Mouse (Mus musculus) liver, adult 2 months (tissue): ENCODE results near the gene Kcnj6. TPM values are rescaled to one million over a fixed set of nuclear protein-coding genes. Genes with fewer than 3 reads are reported as not detected.
A peak's percentile ranks its signal among the peaks of the same experiment; 100 is the strongest.
"Not testable (repeated sequence)": the region's sequence is repeated elsewhere in the genome, so short reads cannot be mapped to it uniquely, and the experiment has no call there.

Source experiments
- DNase-seq: peaks from one replicate; pipeline ENCODE4 v3.0.0-alpha.2; 2011; ENCODE audit warnings: low read depth, low spot score; ENCODE audit errors: extremely low read depth
- H3K27ac ChIP-seq: fragments of 200-500 bp; replicated peaks from 2 replicates; pipeline ENCODE4 v1.5.1; 2012; ENCODE audit warnings: low read depth, mild to moderate bottlenecking, control low read depth, inconsistent platforms, low read length; ENCODE audit not compliant: insufficient read depth
- H3K27me3 ChIP-seq: fragments of 200-500 bp; 2 replicates; pipeline ENCODE4 v1.6.1; 2012; ENCODE audit warnings: mild to moderate bottlenecking, moderate library complexity, low read length, inconsistent platforms; ENCODE audit not compliant: control insufficient read depth, insufficient read depth
- H3K36me3 ChIP-seq: fragments of 200-500 bp; 2 replicates; pipeline ENCODE4 v1.6.1; 2012; ENCODE audit warnings: low read length, inconsistent platforms; ENCODE audit not compliant: control insufficient read depth, insufficient read depth
- H3K4me1 ChIP-seq: fragments of 200-500 bp; 2 replicates; pipeline ENCODE4 v1.6.1; 2011; ENCODE audit warnings: low read length; ENCODE audit not compliant: control insufficient read depth, insufficient read depth
- H3K4me3 ChIP-seq: fragments of 200-500 bp; 2 replicates; pipeline ENCODE4 v1.5.1; 2011; ENCODE audit warnings: low read depth, mild to moderate bottlenecking, control low read depth, low read length, moderate library complexity; ENCODE audit not compliant: insufficient read depth
- H3K79me2 ChIP-seq: fragments of 200-500 bp; 2 replicates; pipeline ENCODE4 v1.6.1; 2012; ENCODE audit warnings: inconsistent platforms, mild to moderate bottlenecking, low read length, moderate library complexity; ENCODE audit not compliant: control insufficient read depth, insufficient read depth
- H3K9ac ChIP-seq: fragments of 200-500 bp; 2 replicates; pipeline ENCODE4 v1.6.1; 2012; ENCODE audit warnings: low read depth, mild to moderate bottlenecking, control low read depth, inconsistent platforms, low read length
- CTCF ChIP-seq: fragments of 200-500 bp; IDR thresholded peaks from 2 replicates; pipeline ENCODE4 v1.5.1; 2011; ENCODE audit warnings: low read depth, low read length, control low read depth
- POLR2A ChIP-seq: fragments of 200-500 bp; IDR thresholded peaks from 2 replicates; pipeline ENCODE4 v1.6.1; 2011; ENCODE audit warnings: low read length, control low read depth; ENCODE audit not compliant: insufficient read depth; ENCODE audit errors: extremely low read depth
- WGBS: fragments of 180-500 bp; shearing (Covaris S2); methylation state at CpG from one replicate; pipeline ENCODE4 v1.1.7; 2018; 5-methylcytosine and 5-hydroxymethylcytosine counted together
- polyA plus RNA-seq: library from polyadenylated mRNA; depleted of rRNA; stranded (reverse); fragments of >200 nt; gene quantifications from 2 replicates; pipeline ENCODE4 v1.2.3, GENCODE M21; 2012
- total RNA-seq: library from RNA; depleted of rRNA; stranded (reverse); fragments of >200 nt; gene quantifications from 2 replicates; pipeline ENCODE4 v1.2.3, GENCODE M21; 2014

Kcnj6 gene
- total and polyA plus RNA-seq, 2 experiments: not detected

DNA sequence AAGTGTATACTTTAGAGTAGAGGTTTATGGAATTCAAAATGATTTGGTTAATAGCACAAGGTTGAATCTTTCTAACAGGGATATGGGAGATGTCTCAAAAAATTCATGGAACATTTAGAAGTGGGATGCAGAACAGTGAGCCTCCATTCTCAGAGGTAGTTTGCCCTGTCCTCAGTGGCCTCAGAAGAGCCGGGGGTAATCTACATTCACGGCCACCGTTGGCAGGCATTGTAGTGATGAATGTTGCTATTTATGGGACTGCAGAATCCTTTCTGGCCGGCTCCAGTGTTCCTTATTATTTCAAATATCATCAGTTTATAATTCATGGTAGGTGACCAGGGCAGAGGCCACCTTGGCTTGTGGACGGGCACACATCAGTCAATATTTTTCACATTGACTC is 174.9 kb downstream of the Kcnj6 start:
- no peak overlapping the region for H3K27ac ChIP-seq
- no peak for DNase-seq
- no peaks in the 10 kb centered on the region for H3K36me3 ChIP-seq
- WGBS: 80% methylated on average over 5 of the region's 5 CpGs
- H3K4me1 ChIP-seq: no peaks in the 10 kb centered on the region
- H3K79me2 ChIP-seq: no peaks in the 10 kb centered on the region
- H3K27me3 ChIP-seq: no peaks in the 10 kb centered on the region
- TF ChIP-seq POLR2A: no peak
- H3K4me3 ChIP-seq: no peak overlapping the region
- H3K9ac ChIP-seq: no peak overlapping the region

DNA sequence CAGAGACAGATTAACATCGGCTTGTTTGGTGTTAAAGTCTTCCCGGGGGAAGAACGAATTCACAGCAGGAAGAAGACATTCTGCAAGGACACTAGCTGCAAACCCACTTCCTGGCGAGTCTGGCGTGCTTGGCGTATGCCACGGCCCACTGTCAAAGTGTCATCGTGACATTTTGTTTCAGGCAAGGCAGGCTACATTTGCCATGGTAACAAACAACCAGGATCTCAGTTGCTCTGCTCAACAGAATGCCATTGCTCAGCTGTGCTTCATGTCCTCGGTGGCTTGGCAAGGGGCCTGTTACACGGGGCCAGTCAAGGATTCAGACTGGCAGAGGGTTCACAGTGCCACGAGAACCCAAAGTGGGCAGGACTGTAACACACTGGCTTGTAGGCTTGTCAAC is 175.9 kb downstream of the Kcnj6 start:
- Histone ChIP-seq H3K27ac (no peak overlapping the region), H3K4me1 (no peaks in the 10 kb centered on the region), H3K36me3 (no peaks in the 10 kb centered on the region), H3K4me3 (no peak overlapping the region), H3K27me3 (no peaks in the 10 kb centered on the region), H3K79me2 (no peaks in the 10 kb centered on the region), H3K9ac (no peak overlapping the region)
- WGBS: 75% methylated on average over 11 of the region's 11 CpGs
- TF ChIP-seq CTCF (no peak), POLR2A (no peak)
- no peak for DNase-seq

- Histone ChIP-seq H3K4me3 (no peak overlapping the region), H3K9ac (no peak overlapping the region), H3K27ac (no peak overlapping the region), H3K27me3 (0 out of 2 replicates have a peak, but pooled peaks cover 2% of the 10 kb centered on the region), H3K4me1 (no peaks in the 10 kb centered on the region), H3K79me2 (no peaks in the 10 kb centered on the region), H3K36me3 (no peaks in the 10 kb centered on the region)
- DNase-seq: peak; percentile 6
- TF ChIP-seq CTCF (peak; percentile 40), POLR2A (no peak)
- WGBS: 30% methylated on average over 6 of the region's 6 CpGs
Measured at GRCm38 (mm10) chr16:94816391-94816790, 181.1 kb downstream of the Kcnj6 start.

DNA sequence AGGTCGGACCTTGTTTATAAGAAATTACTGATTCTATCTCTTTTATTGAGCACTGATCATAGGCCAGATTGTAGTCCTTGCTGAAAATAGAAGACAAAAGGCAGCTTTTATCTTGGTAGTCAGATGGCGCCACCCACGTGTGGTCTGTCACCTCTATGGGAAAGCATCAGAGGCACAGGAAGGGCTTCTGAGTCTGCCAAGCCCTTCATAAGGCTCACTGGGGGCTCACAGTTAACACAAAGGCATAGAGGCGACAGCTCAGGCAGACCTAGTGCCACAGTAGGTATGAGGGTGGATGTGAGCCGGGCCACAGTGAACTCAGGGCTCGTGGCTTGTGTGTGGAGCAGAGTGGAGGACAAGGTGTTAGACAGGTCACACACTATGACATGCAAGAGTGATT is 181.6 kb downstream of the Kcnj6 start:
- DNase-seq: no peak
- Histone ChIP-seq H3K79me2 (no peaks in the 10 kb centered on the region), H3K9ac (no peak overlapping the region), H3K4me3 (no peak overlapping the region), H3K27ac (no peak overlapping the region), H3K27me3 (0 out of 2 replicates have a peak, but pooled peaks cover 2% of the 10 kb centered on the region), H3K36me3 (no peaks in the 10 kb centered on the region), H3K4me1 (no peaks in the 10 kb centered on the region)
- 77% methylated on average over 6 of the region's 6 CpGs for WGBS
- TF ChIP-seq POLR2A: no peak

DNA sequence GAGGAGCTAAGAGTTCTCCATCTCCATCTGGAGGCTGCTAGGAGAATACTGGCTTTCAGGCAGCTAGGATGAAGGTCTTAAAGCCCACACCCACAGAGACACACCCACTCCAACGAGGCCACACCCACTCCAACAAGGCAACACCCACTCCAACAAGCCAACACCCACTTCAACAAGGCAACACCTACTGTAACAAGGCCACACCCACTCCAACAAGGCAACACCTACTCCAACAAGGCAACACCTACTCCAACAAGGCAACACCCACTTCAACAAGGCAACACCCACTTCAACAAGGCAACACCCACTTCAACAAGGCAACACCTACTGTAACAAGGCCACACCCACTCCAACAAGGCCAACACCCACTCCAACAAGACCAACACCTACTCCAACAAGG is 188.2 kb downstream of the Kcnj6 start:
- not testable (repeated sequence) for H3K27me3 ChIP-seq, H3K4me1 ChIP-seq, H3K79me2 ChIP-seq, H3K9ac ChIP-seq, H3K27ac ChIP-seq, H3K4me3 ChIP-seq, H3K36me3 ChIP-seq, DNase-seq
- 5% methylated on average over 1 of the region's 1 CpGs for WGBS

GRCm38 (mm10) chr16:94798241-94798640 is 199.3 kb downstream of the Kcnj6 start:
- no peaks in the 10 kb centered on the region for H3K4me1 ChIP-seq
- H3K9ac ChIP-seq: no peak overlapping the region
- no peaks in the 10 kb centered on the region for H3K36me3 ChIP-seq
- 83% methylated on average over 8 of the region's 12 CpGs for WGBS
- no peak overlapping the region for H3K27ac ChIP-seq
- no peak overlapping the region for H3K4me3 ChIP-seq
- H3K79me2 ChIP-seq: no peaks in the 10 kb centered on the region
- no peaks in the 10 kb centered on the region for H3K27me3 ChIP-seq
- TF ChIP-seq CTCF (no peak), POLR2A (no peak)
- no peak for DNase-seq
